Mouse (Mus musculus): ENCODE data around the gene Trmo. TPM values are rescaled to one million over a fixed set of nuclear protein-coding genes. Genes with fewer than 3 reads are reported as not detected.

Trmo gene
- 2.2 TPM for polyA plus RNA-seq (2012; fragmentation: generic; extraction: Trizol)
- long read RNA-seq, experiment 1, partial matches to known transcripts: 0 of 2 reads
- long read RNA-seq, experiment 1, other reads (novel, unspliced or antisense): 0 of 2 reads
- long read RNA-seq, experiment 2, partial matches to known transcripts: 1 of 7 reads
- long read RNA-seq, experiment 2, other reads (novel, unspliced or antisense): 2 of 7 reads

- peak within 1 kb of the TSS; percentile 59 for H3K4me3 ChIP-seq (ENCODE audit: insufficient read depth, poor library complexity, severe bottlenecking)
- TF ChIP-seq MYOG (IDR thresholded peaks at IDR 0.05; ENCODE audit: control insufficient read depth, extremely low read depth, insufficient read length) (no peak), USF1 (IDR thresholded peaks at IDR 0.05; ENCODE audit: low read depth) (peak; percentile 96), MAX (IDR thresholded peaks at IDR 0.05) (peak; percentile 94)
- H3K27me3 ChIP-seq (ENCODE audit: control insufficient read depth, insufficient read depth, insufficient read length): no peaks in the 10 kb centered on the region
- H3K36me3 ChIP-seq (ENCODE audit: control insufficient read depth, insufficient read depth): no peaks in the 10 kb centered on the region
- H3ac ChIP-seq (ENCODE audit: control insufficient read depth, insufficient read length, low read depth): peak within 1 kb of the TSS; percentile 83
- H3K79me3 ChIP-seq (ENCODE audit: low read depth): no peaks in the 10 kb centered on the region
- H3K79me2 ChIP-seq (ENCODE audit: control insufficient read depth, insufficient read depth): no peaks in the 10 kb centered on the region
Observed at GRCm38 (mm10) chr4:46389013-46389611, at the start of gene Trmo. Gene Trmo (minus strand): TSS chr4:46389437.

DNA sequence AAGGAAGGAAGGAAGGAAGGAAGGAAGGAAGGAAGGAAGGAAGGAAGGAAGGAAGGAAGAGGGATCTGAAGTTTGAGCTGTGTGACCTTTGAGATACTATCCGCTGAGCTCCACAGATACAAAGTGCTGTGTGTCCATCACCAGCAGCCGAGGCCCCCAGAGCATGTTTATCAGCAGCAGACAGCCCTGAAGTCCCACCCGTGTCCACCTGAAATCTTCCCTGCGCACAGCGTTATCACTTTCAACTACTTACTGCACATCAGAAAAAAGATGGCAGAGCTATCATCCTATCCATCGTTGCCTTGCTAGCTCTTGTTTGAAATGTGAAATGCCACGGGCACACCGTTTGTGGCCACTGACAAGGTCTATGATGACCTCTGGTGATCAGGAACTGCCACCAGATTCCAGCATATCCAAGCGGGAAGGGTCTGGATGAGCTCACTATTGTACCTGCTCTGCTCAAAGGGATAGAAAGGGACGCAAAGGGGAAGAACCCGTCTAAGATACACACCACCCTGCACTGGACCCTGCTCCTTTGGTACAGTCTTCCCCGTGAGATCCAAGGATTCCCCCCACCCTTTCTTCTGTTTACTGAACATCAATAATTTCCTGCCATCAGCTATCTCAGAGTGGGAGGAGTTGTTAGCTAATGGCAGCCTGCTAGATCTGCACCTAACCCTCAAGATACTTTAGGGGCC lies 43.3 kb upstream of the Trmo start:
- no peaks in the 10 kb centered on the region for H3K79me3 ChIP-seq (ENCODE audit: low read depth)
- no peak overlapping the region for H3ac ChIP-seq (ENCODE audit: control insufficient read depth, insufficient read length, low read depth)
- H3K4me3 ChIP-seq (ENCODE audit: insufficient read depth, poor library complexity, severe bottlenecking): no peak overlapping the region
- peaks cover 53% of the 10 kb centered on the region for H3K27me3 ChIP-seq (ENCODE audit: control insufficient read depth, insufficient read depth, insufficient read length)
- H3K36me3 ChIP-seq (ENCODE audit: control insufficient read depth, insufficient read depth): no peaks in the 10 kb centered on the region
- H3K79me2 ChIP-seq (ENCODE audit: control insufficient read depth, insufficient read depth): no peaks in the 10 kb centered on the region
- TF ChIP-seq MYOG (IDR thresholded peaks at IDR 0.05; ENCODE audit: control insufficient read depth, extremely low read depth, insufficient read length) (no peak), FOSL1 (IDR thresholded peaks at IDR 0.05; ENCODE audit: insufficient read depth, low read length, poor library complexity, severe bottlenecking) (no peak), USF1 (IDR thresholded peaks at IDR 0.05; ENCODE audit: low read depth) (no peak), CEBPB (IDR thresholded peaks at IDR 0.05; ENCODE audit: low read depth) (no peak), CTCF (IDR thresholded peaks at IDR 0.05; ENCODE audit: control insufficient read depth, insufficient read depth, insufficient read length) (no peak), MYOD1 (IDR thresholded peaks at IDR 0.05; ENCODE audit: control insufficient read depth, insufficient read length, low read depth) (no peak), MAX (IDR thresholded peaks at IDR 0.05) (no peak)

- peaks cover 37% of the 10 kb centered on the region for H3K27me3 ChIP-seq (ENCODE audit: control insufficient read depth, insufficient read depth, insufficient read length)
- H3K4me3 ChIP-seq (ENCODE audit: insufficient read depth, poor library complexity, severe bottlenecking): no peak overlapping the region
- H3K79me3 ChIP-seq (ENCODE audit: low read depth): no peaks in the 10 kb centered on the region
- no peak for TF ChIP-seq MYOG (IDR thresholded peaks at IDR 0.05; ENCODE audit: control insufficient read depth, extremely low read depth, insufficient read length)
- no peak for TF ChIP-seq CEBPB (IDR thresholded peaks at IDR 0.05; ENCODE audit: low read depth)
- TF ChIP-seq FOSL1 (IDR thresholded peaks at IDR 0.05; ENCODE audit: insufficient read depth, low read length, poor library complexity, severe bottlenecking): no peak
- TF ChIP-seq USF1 (IDR thresholded peaks at IDR 0.05; ENCODE audit: low read depth): no peak
- no peak for TF ChIP-seq CTCF (IDR thresholded peaks at IDR 0.05; ENCODE audit: control insufficient read depth, insufficient read depth, insufficient read length)
- TF ChIP-seq MAX (IDR thresholded peaks at IDR 0.05): no peak
- TF ChIP-seq MYOD1 (IDR thresholded peaks at IDR 0.05; ENCODE audit: control insufficient read depth, insufficient read length, low read depth): no peak
- H3K36me3 ChIP-seq (ENCODE audit: control insufficient read depth, insufficient read depth): no peaks in the 10 kb centered on the region
- H3ac ChIP-seq (ENCODE audit: control insufficient read depth, insufficient read length, low read depth): no peak overlapping the region
- H3K79me2 ChIP-seq (ENCODE audit: control insufficient read depth, insufficient read depth): no peaks in the 10 kb centered on the region
Observed at GRCm38 (mm10) chr4:46428903-46429499, 39.8 kb upstream of the Trmo start.

- no peaks in the 10 kb centered on the region for H3K79me2 ChIP-seq (ENCODE audit: control insufficient read depth, insufficient read depth)
- no peaks in the 10 kb centered on the region for H3K36me3 ChIP-seq (ENCODE audit: control insufficient read depth, insufficient read depth)
- no peaks in the 10 kb centered on the region for H3K79me3 ChIP-seq (ENCODE audit: low read depth)
- no peaks in the 10 kb centered on the region for H3K27me3 ChIP-seq (ENCODE audit: control insufficient read depth, insufficient read depth, insufficient read length)
- no peak overlapping the region for H3ac ChIP-seq (ENCODE audit: control insufficient read depth, insufficient read length, low read depth)
- TF ChIP-seq MAX (IDR thresholded peaks at IDR 0.05): no peak
- no peak for TF ChIP-seq CEBPB (IDR thresholded peaks at IDR 0.05; ENCODE audit: low read depth)
- TF ChIP-seq FOSL1 (IDR thresholded peaks at IDR 0.05; ENCODE audit: insufficient read depth, low read length, poor library complexity, severe bottlenecking): no peak
- TF ChIP-seq MYOD1 (IDR thresholded peaks at IDR 0.05; ENCODE audit: control insufficient read depth, insufficient read length, low read depth): no peak
- TF ChIP-seq CTCF (IDR thresholded peaks at IDR 0.05; ENCODE audit: control insufficient read depth, insufficient read depth, insufficient read length): no peak
- no peak for TF ChIP-seq USF1 (IDR thresholded peaks at IDR 0.05; ENCODE audit: low read depth)
- TF ChIP-seq MYOG (IDR thresholded peaks at IDR 0.05; ENCODE audit: control insufficient read depth, extremely low read depth, insufficient read length): no peak
- H3K4me3 ChIP-seq (ENCODE audit: insufficient read depth, poor library complexity, severe bottlenecking): no peak overlapping the region
Observed at GRCm38 (mm10) chr4:46422625-46423024, 33.4 kb upstream of the Trmo start.

DNA sequence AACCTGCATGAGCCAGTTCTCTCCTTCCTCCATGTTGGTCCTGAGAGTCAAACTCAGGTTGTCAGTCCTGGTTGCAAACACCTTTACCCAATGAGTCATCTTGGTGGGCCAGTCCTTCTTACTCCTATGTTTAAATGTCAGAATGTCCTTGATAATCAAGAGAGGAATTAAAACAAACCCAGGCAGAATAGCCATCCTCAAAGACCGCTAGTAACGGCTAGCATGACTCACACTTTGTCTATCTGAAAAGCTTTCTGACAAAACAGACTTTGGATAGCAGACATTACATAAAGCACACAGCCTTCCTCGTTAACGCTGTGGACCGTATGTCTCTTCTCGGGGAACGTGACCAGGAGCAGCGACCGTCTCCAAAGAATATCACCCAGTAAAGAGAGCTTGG lies 29.6 kb upstream of the Trmo start:
- no peaks in the 10 kb centered on the region for H3K79me3 ChIP-seq (ENCODE audit: low read depth)
- no peaks in the 10 kb centered on the region for H3K36me3 ChIP-seq (ENCODE audit: control insufficient read depth, insufficient read depth)
- peaks cover 8% of the 10 kb centered on the region for H3K27me3 ChIP-seq (ENCODE audit: control insufficient read depth, insufficient read depth, insufficient read length)
- H3K79me2 ChIP-seq (ENCODE audit: control insufficient read depth, insufficient read depth): no peaks in the 10 kb centered on the region
- H3ac ChIP-seq (ENCODE audit: control insufficient read depth, insufficient read length, low read depth): no peak overlapping the region
- TF ChIP-seq FOSL1 (IDR thresholded peaks at IDR 0.05; ENCODE audit: insufficient read depth, low read length, poor library complexity, severe bottlenecking) (no peak), MYOG (IDR thresholded peaks at IDR 0.05; ENCODE audit: control insufficient read depth, extremely low read depth, insufficient read length) (no peak), MYOD1 (IDR thresholded peaks at IDR 0.05; ENCODE audit: control insufficient read depth, insufficient read length, low read depth) (no peak), CEBPB (IDR thresholded peaks at IDR 0.05; ENCODE audit: low read depth) (no peak), CTCF (IDR thresholded peaks at IDR 0.05; ENCODE audit: control insufficient read depth, insufficient read depth, insufficient read length) (no peak), MAX (IDR thresholded peaks at IDR 0.05) (no peak), USF1 (IDR thresholded peaks at IDR 0.05; ENCODE audit: low read depth) (no peak)
- no peak overlapping the region for H3K4me3 ChIP-seq (ENCODE audit: insufficient read depth, poor library complexity, severe bottlenecking)
